Mouse (Mus musculus) liver, adult 2 months (tissue): ENCODE data around the gene Sulf2.

Experiments used
- CTCF ChIP-seq: fragments of 200-500 bp; IDR thresholded peaks from 2 replicates; pipeline ENCODE4 v1.5.1; 2011; ENCODE audit warnings: low read depth, low read length, control low read depth
- POLR2A ChIP-seq: fragments of 200-500 bp; IDR thresholded peaks from 2 replicates; pipeline ENCODE4 v1.6.1; 2011; ENCODE audit warnings: low read length, control low read depth; ENCODE audit not compliant: insufficient read depth; ENCODE audit errors: extremely low read depth

GRCm38 (mm10) chr2:166197964-166198363 is 42.5 kb upstream of the Sulf2 start:
- TF ChIP-seq CTCF (no peak), POLR2A (no peak)
